Mouse (Mus musculus) lung, postnatal 10 days (tissue): ENCODE data around the gene Kdm2b.

Experiments used
- DNase-seq: peaks from one replicate; pipeline ENCODE4 v3.0.0; 2021

Kdm2b gene

DNA sequence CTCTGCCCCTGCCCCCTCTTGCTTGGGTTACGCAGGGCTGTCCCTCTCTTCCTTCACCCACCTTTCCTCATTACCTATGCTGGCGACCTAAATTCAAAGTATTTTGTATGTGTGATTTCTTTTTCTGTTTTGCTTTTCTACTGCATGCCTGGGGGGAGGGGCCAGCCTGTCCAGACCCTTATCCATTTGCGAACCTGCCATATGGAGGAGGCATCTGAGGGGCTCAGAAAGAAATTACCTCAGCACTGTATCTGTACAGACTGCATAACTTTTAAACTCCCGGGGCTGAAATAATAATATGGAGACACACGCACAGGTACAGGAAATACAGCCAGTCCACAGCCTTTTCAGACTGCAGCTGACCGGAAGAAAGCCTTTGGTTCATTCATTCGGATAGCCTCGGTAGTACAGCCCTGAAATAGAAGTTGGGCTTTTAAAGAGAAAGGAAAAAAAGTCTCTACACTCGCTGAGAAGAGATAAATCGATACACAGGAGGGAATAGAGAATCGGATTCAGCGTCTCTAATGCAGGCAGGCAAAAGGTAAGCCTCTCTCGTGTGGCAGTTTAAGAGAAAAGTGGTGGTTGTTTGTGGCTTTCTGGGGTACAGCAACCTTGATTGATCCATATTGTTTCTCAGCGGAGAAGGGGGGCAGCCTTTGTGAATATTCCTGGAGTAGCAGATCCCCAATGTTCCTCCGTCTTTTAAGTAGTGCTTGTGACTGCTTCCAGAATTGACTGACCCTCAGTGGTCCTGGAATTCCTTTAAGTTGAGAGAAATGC is at the start of gene Kdm2b:
Gene Kdm2b, minus strand, starts transcription at position 273 of the 780 bp plus-strand sequence.
- peak; percentile 13 for DNase-seq

DNA sequence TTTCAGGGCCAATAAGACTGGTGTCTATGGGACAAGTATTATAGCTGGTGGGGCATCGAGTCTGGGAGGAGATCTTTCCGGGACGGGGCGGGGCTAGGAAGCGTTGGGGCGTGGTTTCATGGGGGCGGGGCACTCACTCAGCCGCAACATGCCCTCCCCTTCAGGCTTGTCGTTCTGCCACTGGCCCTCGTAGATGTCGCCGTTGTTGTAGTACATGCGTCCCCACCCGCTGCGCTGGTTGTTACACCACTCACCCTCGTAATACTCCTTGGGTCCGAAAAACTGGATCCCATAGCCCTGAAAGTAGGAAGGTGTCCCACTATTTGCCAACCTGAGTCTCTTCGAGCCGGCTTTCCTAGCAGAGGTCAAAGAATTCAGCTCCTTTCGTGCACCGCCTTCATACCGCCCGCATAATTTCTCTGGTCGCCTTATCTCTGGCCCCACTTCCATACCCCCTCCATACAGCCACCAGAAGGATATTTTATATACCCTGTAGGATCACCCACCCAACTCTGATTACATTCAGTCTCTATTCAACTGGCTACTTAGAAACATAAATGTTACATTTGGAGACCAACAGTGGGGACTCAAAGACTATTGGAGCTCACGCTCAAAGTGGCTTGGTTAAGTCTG is 49.6 kb upstream of the Kdm2b start:
- peak; percentile 92 for DNase-seq

DNA sequence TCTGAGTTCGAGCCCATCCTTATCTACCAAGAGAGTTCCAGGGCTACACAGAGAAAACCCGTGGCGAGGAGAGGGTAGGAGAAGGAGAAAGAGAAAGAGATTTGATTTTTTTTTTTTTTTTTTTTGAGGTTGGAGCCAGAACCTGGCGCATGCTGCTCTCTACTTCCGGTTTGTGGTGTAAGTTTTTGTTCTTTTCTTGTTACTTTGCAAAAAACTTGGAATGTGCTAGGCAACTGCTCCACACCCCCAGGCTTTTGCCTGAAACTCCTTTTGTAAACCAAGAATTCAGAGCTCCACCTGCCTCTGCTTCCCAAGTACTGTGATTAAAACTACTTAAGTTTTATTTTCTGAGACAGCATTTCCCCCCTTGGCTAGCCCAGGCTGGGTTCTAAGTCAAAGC is 48.5 kb upstream of the Kdm2b start:
- DNase-seq = no peak

DNA sequence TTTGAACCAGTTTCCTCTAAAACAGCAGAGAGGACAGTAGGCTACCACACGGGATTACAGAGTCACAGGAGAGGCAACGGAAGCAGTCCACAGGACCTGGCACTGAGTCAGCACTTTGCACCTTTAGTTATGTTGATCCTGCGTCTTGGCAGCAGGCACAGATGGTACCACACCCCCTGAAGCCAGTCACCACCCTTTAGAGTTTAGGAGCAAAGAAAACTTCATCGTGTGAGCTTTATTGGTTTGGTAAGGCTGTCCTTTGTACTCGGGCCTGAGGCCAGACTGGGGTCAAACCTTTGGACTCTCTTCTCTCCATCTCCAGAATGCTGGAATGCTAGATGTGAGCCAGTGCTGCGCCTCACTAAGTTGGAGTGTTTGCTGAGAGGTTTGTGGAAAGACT is 45.9 kb upstream of the Kdm2b start:
- DNase-seq = peak; percentile 54

DNA sequence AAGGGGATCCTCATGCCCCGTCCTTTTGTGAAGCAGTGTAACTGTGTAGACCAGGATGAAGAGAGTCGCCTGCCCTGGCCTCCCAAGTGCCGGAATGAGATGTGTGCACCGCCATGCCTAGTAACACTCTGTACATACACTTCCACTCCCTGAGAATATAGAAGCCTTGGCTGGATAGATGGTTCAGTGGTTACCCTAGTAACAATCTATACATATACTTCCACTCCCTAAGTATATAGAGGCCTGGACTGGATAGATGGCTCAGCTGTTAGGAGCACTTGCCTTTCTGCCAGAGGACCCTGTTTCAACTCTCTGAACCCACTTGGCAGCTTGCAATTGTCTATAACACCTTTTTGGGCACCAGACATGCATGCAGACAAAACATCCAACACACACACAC is 45.5 kb upstream of the Kdm2b start:
- DNase-seq = no peak

DNA sequence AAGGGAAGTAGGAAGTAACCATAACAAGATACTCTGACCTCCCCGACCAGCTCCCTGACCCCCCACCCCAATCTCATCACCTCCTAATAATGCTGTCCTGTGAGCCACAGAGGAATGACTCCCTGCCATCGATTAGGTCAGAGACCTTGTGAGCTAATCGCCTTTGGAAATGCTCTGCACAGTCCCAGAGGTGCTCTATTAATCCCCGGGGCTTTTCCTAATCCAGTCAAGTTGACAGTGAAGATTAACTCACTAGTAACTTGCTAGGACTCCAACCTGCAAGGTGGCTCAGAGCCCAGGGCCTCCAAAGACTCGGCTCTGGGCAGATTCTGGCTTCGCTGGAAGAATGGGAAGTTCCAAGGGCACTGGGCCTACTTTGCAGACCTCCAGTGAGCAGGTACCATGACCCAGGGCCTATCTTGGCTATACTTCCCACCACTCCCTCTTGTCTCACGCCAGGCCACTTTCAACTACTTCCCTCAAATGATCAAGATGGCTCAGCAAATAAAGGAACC is 44.1 kb upstream of the Kdm2b start:
- no peak for DNase-seq

DNA sequence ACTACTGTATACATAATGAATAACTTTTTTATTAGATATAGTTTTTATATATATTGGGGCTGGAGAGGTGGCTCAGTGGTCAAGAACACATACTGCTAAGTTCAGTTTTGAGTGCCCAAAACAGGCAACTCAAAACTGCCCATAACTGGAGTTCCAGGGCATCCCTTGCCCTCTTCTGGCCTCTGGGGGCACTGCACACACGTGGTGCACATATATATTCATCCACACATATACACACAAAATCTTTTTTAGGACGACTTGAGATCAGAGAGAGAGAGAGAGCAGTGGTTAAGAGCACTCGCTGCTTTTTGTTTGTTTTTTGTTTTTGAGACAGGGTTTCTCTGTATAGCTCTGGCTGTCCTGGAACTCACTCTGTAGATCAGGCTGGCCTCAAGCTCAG is 41.7 kb upstream of the Kdm2b start:
- DNase-seq = no peak

DNA sequence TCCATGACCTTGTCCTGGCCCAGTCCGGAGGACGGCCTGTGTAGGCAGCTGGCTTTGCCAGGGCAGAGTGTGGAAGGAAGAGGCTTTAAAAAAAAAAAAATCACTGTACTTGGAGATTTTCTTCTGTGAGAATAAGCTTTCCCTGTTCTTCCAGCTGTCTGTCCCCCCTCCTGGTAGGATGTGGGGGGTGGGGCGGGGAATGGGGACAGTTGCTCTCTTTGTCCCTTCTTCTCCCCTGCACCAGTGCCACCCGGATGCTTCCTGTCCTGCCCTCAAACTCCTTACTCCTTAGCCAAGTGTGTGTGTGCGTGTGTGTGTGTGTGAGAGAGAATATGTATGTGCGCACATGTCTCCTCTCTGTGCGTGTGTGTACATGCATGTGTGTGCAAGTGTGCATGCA is 40.1 kb upstream of the Kdm2b start:
- no peak for DNase-seq

DNA sequence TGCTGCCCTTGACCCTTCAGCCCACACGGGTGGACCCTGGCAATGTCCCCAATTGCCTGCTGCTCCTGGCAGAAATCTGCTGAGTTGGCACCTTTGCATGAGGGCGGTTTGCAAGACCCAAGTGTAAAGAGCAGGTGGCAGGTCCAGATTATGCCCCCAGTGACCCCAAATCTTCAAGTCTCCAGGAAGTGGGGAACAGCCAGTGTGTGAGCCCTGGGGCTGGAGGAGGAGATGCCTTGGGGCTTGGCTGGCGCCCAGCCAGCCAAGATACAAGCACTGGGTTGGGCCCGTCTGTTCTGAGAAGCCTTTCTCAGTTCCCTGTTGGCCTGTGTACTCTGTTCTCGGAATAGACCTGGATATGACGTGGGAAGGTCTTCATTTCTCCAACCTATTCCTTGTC is 37.8 kb upstream of the Kdm2b start:
- no peak for DNase-seq

DNA sequence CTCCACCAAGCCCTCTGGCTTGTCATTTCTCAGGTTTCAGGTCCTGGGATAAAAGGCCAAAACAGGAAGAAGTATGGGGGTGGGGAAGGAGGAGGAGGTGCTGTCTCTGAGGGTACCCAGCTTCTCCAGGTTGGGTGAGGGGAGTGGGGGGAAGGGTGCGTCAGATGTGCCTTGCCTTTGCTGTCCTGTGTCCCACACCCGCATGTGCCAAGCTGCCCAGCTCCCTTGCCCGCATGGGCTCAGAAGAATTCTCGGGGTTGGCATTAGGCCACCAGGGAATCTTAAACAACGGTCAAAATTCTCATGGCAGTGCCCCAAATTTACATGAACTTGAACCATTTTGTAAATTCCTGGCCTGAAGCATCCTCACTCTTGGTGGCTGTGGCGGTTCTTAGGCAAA is 36.8 kb upstream of the Kdm2b start:
- peak; percentile 25 for DNase-seq

DNA sequence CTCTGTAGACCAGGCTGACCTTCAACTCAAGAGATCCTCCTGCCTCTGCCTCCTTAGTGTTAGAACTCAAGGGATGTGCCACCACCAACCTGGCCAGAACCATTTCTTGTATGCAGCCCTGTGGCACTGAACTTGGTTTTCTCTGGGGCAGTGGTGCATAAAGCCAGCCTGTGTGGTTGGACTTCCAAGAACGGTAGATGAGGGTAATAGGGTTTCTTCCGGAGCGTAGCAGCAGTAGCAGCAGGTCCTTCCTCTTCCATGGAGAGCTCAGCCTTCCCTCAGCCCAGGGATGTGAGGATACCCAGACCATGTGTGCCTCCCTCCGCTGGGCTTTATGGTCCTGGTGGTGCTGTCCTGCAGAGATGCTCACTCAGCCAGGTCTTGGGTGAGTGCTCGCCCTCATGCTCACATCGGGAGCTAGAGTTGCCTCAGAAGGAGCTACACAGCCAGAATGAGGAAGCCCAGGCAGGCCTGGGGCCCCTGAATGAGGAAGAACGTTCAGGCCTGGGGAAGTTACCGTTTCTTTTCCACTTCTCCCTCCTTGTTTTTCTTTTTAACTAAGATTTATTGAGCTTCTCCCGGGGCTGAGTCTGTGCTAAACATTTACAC is 35.4 kb upstream of the Kdm2b start:
- DNase-seq = no peak

DNA sequence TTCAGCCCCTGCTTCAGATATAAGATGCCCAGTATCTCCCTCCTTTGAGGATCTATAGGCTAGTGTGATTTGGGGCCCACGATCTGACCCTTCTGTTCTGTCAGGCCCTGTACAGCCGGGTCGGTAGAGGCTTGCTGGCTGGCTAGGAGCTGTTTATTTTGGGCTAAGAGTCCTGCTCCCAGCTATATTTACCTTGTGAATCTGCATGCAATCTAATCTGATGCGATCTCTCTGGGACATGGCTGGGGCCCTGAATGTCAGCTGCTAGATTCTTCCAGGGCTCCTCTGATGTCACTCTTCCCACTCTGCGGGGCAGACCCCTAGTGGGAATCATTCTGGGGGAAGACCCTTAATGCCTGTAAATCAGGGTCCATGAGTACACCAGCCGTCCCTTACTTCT is 34.7 kb upstream of the Kdm2b start:
- DNase-seq = no peak

DNA sequence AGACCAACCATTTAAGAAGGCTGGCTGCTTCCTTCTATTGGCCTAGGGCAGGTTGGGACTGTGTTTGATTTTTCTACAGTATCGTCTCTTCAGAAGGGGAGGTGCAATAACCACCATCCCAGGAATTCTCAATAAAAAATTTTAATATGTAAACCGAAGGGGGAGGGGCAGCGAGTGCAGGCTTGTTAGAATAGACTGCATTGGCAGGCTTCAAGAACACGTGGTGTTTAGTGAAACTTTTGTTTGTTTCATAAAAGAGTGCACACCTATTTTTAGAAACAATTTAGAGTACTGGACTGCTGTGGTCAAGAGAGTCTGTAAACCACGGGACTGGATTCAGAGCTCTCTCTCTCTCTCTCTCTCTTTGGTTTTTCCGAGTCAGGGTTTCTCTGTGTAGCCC is 33.4 kb upstream of the Kdm2b start:
- peak; percentile 76 for DNase-seq

DNA sequence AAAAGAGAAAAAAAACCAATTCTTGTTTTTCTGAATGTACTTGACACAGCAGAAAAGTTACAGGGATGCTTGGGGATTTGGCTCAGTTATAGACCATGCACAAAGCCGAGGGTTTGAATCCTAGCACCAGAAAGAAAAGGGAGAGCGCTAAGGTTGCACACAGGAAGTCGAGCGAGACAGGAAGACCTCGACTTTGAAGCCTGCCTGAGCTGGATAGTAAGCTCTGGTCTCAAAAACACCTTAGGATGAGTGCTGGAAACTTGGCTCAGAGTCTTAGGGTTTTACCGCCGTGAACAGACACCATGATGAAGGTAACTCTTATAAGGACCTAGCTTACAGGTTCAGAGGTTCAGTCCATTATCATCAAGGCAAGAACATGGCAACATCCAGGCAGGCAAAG is 31.8 kb upstream of the Kdm2b start:
- DNase-seq = no peak

DNA sequence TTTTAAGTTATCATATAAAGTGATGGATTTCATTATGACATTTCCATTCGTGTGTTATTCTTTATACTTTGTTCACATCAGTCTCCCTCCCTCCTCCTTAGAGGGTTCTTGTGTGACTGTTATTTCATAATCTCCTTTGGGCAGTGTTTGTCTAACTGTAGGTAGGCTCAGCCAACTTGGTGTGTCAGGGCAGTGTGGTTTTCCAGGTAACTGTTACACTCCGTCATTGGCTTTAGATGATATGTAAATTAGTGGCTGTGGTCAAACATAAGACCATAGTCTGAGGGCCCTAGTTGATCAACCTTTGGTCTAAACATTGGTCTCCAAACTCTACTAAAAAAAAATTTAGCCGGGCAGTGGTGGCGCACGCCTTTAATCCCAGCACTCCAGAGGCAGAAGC is 30.8 kb upstream of the Kdm2b start:
- DNase-seq = no peak

DNA sequence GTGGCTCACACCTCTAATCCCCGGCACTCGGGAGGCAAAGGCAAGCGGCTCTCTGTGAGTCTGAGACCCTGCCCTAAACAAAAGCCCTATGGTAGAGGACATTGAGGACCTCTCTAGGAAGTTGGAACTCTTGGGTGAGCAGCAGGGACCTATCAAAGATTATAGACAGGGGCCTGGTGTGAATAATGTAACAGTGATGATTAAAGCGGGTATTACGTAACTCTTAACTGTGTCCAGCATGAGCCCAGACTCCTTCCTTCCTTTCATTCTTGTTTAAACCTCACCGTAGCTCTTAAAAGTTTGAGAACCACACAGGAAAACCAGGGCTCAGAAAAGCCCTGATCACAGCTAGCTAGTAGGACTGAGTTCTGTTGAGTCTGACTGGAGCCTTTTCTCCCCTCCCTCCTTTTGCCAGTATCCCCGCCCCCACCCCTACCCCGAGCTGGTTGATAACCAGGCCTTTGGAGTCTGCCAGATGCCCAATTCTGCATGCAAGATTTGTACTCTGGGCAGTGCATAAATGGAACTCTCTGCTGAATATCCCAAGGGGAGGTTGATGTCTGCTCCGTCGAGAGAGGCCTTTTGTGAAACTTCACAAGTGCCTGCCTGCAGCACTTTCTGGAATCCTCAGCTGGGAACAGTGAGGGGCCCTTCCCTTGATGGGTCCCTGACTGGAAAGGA is 29.9 kb upstream of the Kdm2b start:
- DNase-seq = peak; percentile 25

DNA sequence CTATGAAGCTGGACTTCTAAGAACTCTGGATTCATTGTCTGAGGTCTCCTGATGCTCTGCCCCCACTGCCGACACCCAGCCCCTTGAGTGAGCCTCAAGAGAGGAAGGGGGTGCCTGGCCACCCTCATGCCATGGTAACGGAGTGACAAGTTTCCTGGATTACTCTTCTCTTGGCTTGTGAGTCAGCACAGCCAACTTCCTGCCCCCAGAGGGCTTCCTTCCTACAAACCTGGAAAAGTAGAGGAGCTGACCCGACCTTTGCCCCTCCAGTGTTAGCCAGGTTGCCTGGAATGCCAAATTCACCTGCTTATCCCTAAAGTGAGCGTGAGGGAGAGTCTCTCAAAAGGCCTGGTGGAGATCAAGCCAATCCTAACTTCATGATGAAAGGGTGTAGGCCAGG is 27.9 kb upstream of the Kdm2b start:
- peak; percentile 38 for DNase-seq

DNA sequence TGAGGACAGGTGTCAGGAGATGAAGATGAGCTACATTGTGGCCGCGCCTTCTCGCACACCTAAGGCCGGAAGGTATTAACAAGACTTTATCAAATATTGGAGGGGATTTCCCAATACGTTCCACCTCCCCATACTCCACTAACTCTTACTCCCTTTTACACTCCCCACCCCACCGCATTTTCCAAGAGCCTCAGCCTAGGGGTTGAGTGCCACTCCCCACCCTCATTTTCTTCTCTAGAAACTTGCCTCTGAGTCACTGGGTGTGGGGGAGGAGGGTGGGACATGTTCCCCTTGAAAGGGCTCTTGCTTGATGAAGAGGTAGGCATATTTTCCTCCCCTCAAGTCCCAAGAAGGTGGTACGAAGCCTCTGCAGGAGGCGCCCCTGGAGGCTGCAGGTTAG is 26.3 kb upstream of the Kdm2b start:
- peak; percentile 52 for DNase-seq

DNA sequence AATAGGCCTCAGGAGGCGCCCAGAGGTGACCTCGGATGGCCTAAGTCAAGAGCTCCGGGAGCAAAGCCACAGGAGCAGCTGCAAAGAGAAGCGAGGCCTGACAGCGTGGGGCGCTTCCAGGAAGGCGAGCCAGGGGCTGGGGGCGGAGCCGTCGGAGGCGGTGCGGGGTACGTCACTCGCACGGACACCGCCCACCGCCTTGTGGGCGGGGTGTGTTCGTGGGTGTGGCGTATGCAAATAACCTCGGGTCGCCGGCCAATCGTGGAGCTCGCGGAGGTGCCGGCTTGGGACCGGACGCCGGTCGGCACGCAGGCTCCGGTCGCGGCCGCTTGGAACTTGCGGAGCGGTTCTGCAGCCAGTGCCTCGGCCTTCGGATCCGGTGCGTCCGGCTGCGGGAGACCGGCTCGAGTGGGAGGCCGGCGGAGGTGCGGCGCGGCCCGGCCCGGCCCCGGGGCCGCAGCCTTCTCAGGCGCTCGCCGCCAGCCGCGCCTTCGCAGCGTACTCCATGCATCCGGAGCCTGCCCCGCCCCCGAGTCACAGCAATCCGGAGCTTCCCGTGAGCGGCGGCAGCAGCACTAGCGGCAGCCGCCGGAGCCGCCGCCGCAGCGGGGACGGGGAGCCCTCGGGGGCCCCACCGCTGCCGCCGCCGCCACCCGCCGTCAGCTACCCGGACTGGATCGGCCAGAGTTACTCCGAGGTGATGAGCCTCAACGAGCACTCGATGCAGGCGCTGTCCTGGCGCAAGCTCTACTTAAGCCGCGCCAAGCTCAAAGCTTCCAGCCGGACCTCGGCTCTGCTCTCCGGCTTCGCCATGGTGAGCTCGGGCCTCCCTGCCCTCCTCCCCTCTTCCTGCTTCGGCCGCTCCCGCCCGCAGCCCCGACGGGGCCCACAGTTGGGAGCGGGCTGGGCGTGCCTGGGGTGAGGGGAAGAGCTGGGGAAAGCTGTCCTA is 25.4 kb upstream of the Kdm2b start, which contains the start of gene Orai1:
Gene Orai1, plus strand, starts transcription at position 322 of the 949 bp plus-strand sequence.
- peak; percentile 99 for DNase-seq

DNA sequence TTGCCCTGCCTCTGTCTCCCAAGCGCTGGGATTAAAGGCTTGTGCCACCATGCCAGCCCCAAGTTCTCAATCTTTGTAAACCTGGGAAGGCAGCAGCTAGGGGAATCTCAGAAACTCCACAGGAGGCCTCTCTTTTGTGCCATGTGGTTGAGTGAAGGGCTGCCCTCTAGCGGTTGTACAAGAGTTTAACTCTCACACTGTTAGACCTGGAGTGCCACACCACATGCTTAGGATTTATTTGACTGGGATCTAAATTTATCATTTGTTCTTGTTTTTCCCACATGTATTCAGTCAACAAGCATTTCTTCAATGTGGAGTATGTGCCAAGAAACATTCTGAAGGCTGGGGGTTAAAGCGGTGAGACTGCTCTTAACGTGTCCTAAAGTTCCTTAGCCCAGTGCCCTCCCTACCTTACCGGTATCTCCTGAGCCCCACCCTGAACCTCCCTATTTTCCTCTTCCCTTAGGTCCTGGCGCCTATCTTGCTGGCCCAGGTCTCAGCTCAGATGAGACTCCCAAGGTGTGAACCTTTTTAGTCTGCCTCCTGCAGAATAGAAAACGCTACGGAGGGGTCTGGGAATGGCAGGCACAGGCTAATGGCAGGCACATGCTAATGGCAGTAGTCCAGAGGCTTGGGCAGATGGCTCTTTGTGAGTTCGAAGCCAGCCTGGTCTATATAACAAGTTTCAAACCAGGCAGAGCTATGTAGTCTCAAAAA is 24.1 kb upstream of the Kdm2b start:
- DNase-seq = peak; percentile 84

DNA sequence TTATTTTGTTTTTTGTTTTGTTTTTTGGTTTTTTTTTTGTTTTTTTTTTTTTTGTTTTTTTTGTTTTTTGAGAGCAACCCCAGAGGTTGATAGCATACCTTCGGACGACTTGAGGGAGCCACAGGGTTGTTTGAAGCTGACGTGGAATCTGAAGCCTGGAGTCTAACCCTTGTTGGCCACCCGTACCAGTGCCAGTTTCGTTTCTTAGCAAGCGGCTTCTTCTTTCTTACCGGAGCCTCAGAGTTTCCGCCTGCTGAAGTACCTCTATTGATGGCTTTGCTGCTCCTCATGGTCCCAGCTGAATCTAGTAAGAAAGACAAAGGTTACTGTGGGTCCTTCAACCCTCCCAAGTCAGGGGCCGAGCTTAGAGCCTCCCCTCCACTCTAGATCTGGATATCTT is 22.1 kb upstream of the Kdm2b start:
- no peak for DNase-seq

DNA sequence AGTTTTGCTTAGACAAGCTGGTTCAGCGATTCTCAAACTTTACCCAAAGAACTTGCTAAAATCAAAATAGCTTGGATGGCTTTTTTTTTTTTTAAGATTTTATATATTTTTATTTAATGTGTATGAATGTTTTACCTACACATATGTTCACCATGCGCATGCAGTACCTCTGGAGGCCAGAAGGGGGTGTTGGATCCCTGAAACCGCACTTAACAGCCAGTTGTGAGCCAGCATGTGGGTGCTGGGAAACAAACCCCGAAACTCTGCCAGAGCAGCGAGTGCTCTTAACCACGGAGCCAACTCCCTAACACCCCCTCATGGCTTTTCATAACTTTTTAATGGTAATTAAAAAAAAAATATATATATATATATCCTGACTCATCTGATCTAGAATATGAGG is 21.2 kb upstream of the Kdm2b start:
- no peak for DNase-seq
